Mouse (Mus musculus): ENCODE measurements around the gene Dnase1l3. TPM values are rescaled to one million over a fixed set of nuclear protein-coding genes. Genes with fewer than 3 reads are reported as not detected.

Dnase1l3 gene
- polyA plus RNA-seq, 1 experiment = 0.30 TPM

DNA sequence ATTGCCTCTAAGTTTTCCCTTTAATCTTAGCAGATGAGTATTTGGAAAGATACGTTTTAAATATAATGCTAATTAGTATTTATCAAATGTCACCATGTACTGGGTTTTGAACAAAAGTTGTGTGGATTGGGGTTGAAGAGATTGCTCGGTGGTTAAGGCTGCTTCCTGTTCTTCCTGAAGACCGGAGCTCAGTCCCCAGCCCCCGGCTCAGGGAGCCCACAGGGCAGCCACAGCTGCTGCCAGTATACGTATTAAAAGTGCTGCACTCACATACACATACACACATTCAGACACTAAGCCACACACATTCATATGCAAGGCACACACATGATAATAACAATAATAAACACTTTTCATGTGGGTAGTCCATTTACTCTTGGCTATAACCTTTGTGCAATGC, 43.8 kb upstream of the Dnase1l3 start:
- Histone ChIP-seq H3K9ac (ENCODE audit: low read depth, poor library complexity, severe bottlenecking) (no peak overlapping the region), H3K4me3 (ENCODE audit: low read depth, low read length) (no peak overlapping the region), H3K36me3 (ENCODE audit: control insufficient read depth, insufficient read depth, low read length, poor library complexity, severe bottlenecking) (no peaks in the 10 kb centered on the region), H3K4me1 (ENCODE audit: control insufficient read depth, insufficient read depth, low read length) (peaks cover 3% of the 10 kb centered on the region), H3K27ac (ENCODE audit: insufficient read depth, low read length) (no peak overlapping the region), H3K9me3 (replicated peaks; ENCODE audit: control insufficient read depth, insufficient read depth, low read length, poor library complexity, severe bottlenecking) (no peaks in the 10 kb centered on the region), H3K27me3 (ENCODE audit: control insufficient read depth, insufficient read depth, low read length, poor library complexity, severe bottlenecking) (no peaks in the 10 kb centered on the region)
- TF ChIP-seq EP300 (IDR thresholded peaks at IDR 0.05; ENCODE audit: insufficient read depth, low read depth, low read length) (no peak), POLR2A (IDR thresholded peaks at IDR 0.05; ENCODE audit: insufficient read depth, low read length) (no peak), CTCF (IDR thresholded peaks at IDR 0.05; ENCODE audit: low read depth, low read length) (no peak)

DNA sequence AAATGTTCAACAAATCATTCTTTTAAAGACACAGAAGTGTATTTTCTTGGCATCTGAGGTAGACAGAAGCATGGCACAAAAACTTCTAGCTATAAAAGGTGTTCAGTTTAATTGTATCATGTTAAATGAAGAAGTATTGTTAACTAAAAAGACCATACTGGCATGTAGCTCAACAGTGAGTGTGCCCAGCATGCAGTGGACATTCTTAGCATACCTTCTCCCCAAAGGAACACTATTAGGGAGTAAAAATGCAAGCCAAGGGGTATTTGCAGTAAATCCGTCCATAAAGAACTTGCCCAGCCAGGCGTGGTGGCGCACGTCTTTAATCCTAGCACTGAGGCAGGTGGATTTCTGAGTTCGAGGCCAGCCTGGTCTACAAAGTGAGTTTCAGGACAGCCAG, 42.0 kb upstream of the Dnase1l3 start:
- TF ChIP-seq EP300 (IDR thresholded peaks at IDR 0.05; ENCODE audit: insufficient read depth, low read depth, low read length) = no peak
- no peak for TF ChIP-seq POLR2A (IDR thresholded peaks at IDR 0.05; ENCODE audit: insufficient read depth, low read length)
- TF ChIP-seq CTCF (IDR thresholded peaks at IDR 0.05; ENCODE audit: low read depth, low read length) = no peak
- Histone ChIP-seq H3K9ac (ENCODE audit: low read depth, poor library complexity, severe bottlenecking) (no peak overlapping the region), H3K27me3 (ENCODE audit: control insufficient read depth, insufficient read depth, low read length, poor library complexity, severe bottlenecking) (no peaks in the 10 kb centered on the region), H3K27ac (ENCODE audit: insufficient read depth, low read length) (no peak overlapping the region), H3K4me1 (ENCODE audit: control insufficient read depth, insufficient read depth, low read length) (peaks cover 3% of the 10 kb centered on the region), H3K4me3 (ENCODE audit: low read depth, low read length) (no peak overlapping the region), H3K9me3 (replicated peaks; ENCODE audit: control insufficient read depth, insufficient read depth, low read length, poor library complexity, severe bottlenecking) (no peaks in the 10 kb centered on the region), H3K36me3 (ENCODE audit: control insufficient read depth, insufficient read depth, low read length, poor library complexity, severe bottlenecking) (no peaks in the 10 kb centered on the region)

DNA sequence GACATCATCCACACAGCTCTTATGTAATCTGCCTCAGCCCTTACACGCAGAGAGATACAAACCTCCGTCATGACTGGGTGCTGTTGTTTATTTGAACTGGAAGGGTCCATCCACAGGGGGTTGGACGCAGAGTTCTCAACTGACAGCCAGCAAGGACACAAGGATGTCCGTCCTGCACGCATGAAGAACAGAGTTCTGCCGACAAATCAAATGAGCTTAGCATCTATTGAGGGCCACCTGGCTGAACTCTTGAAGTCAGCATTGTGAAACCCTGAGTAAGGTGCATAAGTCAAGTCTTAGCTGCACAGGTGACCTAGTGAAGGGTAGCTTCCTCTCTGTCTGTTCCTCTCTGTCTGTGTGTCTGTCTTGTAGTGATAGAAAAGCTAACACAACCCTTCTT, 41.6 kb upstream of the Dnase1l3 start:
- Histone ChIP-seq H3K27me3 (ENCODE audit: control insufficient read depth, insufficient read depth, low read length, poor library complexity, severe bottlenecking) (no peaks in the 10 kb centered on the region), H3K4me3 (ENCODE audit: low read depth, low read length) (no peak overlapping the region), H3K36me3 (ENCODE audit: control insufficient read depth, insufficient read depth, low read length, poor library complexity, severe bottlenecking) (no peaks in the 10 kb centered on the region), H3K4me1 (ENCODE audit: control insufficient read depth, insufficient read depth, low read length) (peaks cover 1% of the 10 kb centered on the region), H3K9me3 (replicated peaks; ENCODE audit: control insufficient read depth, insufficient read depth, low read length, poor library complexity, severe bottlenecking) (no peaks in the 10 kb centered on the region), H3K27ac (ENCODE audit: insufficient read depth, low read length) (no peak overlapping the region), H3K9ac (ENCODE audit: low read depth, poor library complexity, severe bottlenecking) (no peak overlapping the region)
- TF ChIP-seq POLR2A (IDR thresholded peaks at IDR 0.05; ENCODE audit: insufficient read depth, low read length) = no peak
- no peak for TF ChIP-seq EP300 (IDR thresholded peaks at IDR 0.05; ENCODE audit: insufficient read depth, low read depth, low read length)
- no peak for TF ChIP-seq CTCF (IDR thresholded peaks at IDR 0.05; ENCODE audit: low read depth, low read length)

DNA sequence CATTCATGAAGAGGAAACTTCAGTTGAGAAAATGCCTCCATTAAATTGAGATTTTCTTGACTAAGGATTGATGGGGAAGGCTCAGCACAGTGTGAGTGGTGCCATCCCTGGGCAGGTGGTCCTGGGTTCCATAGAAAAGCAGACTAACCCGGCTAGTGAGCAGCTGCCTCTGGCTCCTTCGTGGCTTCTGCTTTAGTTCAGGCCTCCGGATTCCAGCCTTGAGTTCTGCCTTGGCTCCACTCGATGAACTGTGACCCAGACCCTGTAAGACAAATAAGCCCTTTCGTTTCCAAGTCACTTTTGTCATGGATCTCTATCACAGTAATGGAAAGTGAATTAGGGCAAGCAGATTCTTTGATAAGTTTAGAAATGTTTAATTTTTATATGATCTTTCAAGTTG, 40.2 kb upstream of the Dnase1l3 start:
- Histone ChIP-seq H3K36me3 (ENCODE audit: control insufficient read depth, insufficient read depth, low read length, poor library complexity, severe bottlenecking) (no peaks in the 10 kb centered on the region), H3K9ac (ENCODE audit: low read depth, poor library complexity, severe bottlenecking) (no peak overlapping the region), H3K4me3 (ENCODE audit: low read depth, low read length) (no peak overlapping the region), H3K9me3 (replicated peaks; ENCODE audit: control insufficient read depth, insufficient read depth, low read length, poor library complexity, severe bottlenecking) (no peaks in the 10 kb centered on the region), H3K27ac (ENCODE audit: insufficient read depth, low read length) (no peak overlapping the region), H3K4me1 (ENCODE audit: control insufficient read depth, insufficient read depth, low read length) (no peaks in the 10 kb centered on the region), H3K27me3 (ENCODE audit: control insufficient read depth, insufficient read depth, low read length, poor library complexity, severe bottlenecking) (no peaks in the 10 kb centered on the region)
- no peak for TF ChIP-seq EP300 (IDR thresholded peaks at IDR 0.05; ENCODE audit: insufficient read depth, low read depth, low read length)
- no peak for TF ChIP-seq CTCF (IDR thresholded peaks at IDR 0.05; ENCODE audit: low read depth, low read length)
- no peak for TF ChIP-seq POLR2A (IDR thresholded peaks at IDR 0.05; ENCODE audit: insufficient read depth, low read length)

DNA sequence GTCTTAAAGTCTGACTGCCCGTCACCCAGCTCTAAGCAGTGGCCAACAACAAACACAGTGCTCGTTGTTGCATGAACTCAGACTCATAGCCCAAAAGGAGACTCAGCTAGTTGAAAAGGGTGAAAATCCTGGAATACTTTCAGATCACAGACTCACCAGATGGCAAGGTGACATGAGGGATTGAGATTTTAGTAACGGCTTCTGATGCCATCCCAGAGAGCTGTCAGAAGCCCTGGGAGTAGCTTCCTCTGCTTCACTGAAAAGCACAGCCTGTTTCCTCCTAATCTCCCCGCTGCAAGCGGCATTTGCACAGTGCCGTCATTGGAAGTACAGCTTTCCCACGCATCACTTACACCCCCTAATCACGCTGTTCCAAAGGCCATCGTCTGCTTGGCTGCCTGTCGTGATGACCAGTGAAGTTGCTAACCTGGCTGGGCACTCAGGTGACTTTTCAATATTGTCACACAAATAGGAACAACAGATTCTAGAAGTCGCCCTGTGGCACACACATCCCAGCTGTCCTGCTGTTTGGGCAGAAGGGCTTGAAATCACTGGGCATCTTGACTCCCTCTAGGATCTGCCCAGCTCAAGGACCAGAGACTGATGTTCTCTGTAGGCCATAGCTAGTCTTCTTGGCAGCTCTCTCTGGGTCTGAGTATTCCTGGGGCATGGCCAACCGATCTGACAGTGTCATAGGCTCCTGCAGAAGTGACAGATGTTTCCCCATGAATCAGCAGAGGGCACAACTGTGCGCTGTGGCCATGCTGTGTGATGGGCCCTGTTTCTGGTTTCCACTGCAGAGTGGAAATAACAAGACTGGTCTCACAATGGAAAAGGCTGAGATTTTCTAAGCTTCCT, 37.9 kb upstream of the Dnase1l3 start:
- H3K9ac ChIP-seq (ENCODE audit: low read depth, poor library complexity, severe bottlenecking) = no peak overlapping the region
- no peaks in the 10 kb centered on the region for H3K27me3 ChIP-seq (ENCODE audit: control insufficient read depth, insufficient read depth, low read length, poor library complexity, severe bottlenecking)
- H3K36me3 ChIP-seq (ENCODE audit: control insufficient read depth, insufficient read depth, low read length, poor library complexity, severe bottlenecking) = no peaks in the 10 kb centered on the region
- H3K4me1 ChIP-seq (ENCODE audit: control insufficient read depth, insufficient read depth, low read length) = peaks cover 3% of the 10 kb centered on the region
- H3K9me3 ChIP-seq (replicated peaks; ENCODE audit: control insufficient read depth, insufficient read depth, low read length, poor library complexity, severe bottlenecking) = no peaks in the 10 kb centered on the region
- H3K27ac ChIP-seq (ENCODE audit: insufficient read depth, low read length) = no peak overlapping the region
- H3K4me3 ChIP-seq (ENCODE audit: low read depth, low read length) = no peak overlapping the region
- TF ChIP-seq EP300 (IDR thresholded peaks at IDR 0.05; ENCODE audit: insufficient read depth, low read depth, low read length) = no peak
- TF ChIP-seq POLR2A (IDR thresholded peaks at IDR 0.05; ENCODE audit: insufficient read depth, low read length) = no peak
- TF ChIP-seq CTCF (IDR thresholded peaks at IDR 0.05; ENCODE audit: low read depth, low read length) = no peak

DNA sequence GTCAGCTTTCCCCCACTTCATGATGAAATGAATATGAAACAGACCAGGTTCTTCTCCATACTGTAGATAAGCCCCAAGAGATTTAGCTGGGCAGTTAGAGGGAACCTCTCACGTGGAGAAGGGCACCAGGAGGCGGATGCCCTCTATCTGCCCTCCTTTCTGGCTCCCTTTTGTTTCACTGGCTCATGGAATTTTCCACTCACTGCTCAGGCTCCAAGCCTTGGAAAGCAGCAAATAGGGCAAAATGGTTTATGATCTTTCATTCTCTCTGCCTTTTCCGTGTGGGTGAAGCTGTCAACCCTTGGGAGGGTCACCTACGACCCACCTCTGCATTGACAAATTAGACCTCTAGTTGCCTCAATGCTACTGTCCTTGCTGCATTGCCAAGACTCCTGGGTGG, 36.2 kb upstream of the Dnase1l3 start:
- no peaks in the 10 kb centered on the region for H3K9me3 ChIP-seq (replicated peaks; ENCODE audit: control insufficient read depth, insufficient read depth, low read length, poor library complexity, severe bottlenecking)
- peaks cover 3% of the 10 kb centered on the region for H3K4me1 ChIP-seq (ENCODE audit: control insufficient read depth, insufficient read depth, low read length)
- no peak for TF ChIP-seq POLR2A (IDR thresholded peaks at IDR 0.05; ENCODE audit: insufficient read depth, low read length)
- no peak for TF ChIP-seq CTCF (IDR thresholded peaks at IDR 0.05; ENCODE audit: low read depth, low read length)
- TF ChIP-seq EP300 (IDR thresholded peaks at IDR 0.05; ENCODE audit: insufficient read depth, low read depth, low read length) = no peak
- no peak overlapping the region for H3K9ac ChIP-seq (ENCODE audit: low read depth, poor library complexity, severe bottlenecking)
- no peak overlapping the region for H3K4me3 ChIP-seq (ENCODE audit: low read depth, low read length)
- no peak overlapping the region for H3K27ac ChIP-seq (ENCODE audit: insufficient read depth, low read length)
- H3K27me3 ChIP-seq (ENCODE audit: control insufficient read depth, insufficient read depth, low read length, poor library complexity, severe bottlenecking) = no peaks in the 10 kb centered on the region
- H3K36me3 ChIP-seq (ENCODE audit: control insufficient read depth, insufficient read depth, low read length, poor library complexity, severe bottlenecking) = no peaks in the 10 kb centered on the region
